Mouse (Mus musculus) liver, postnatal 0 days (tissue): ENCODE data around the gene Gm28539. TPM values are rescaled to one million over a fixed set of nuclear protein-coding genes. Genes with fewer than 3 reads are reported as not detected.

Experiments used
- ATAC-seq: fragments of 200-750 bp; cut with Nextera tagmentation; 2 replicates; pipeline ENCODE4 v1.8.0; 2017; ENCODE audit warnings: mild to moderate bottlenecking, moderate library complexity
- DNase-seq: peaks from one replicate; pipeline ENCODE4 v3.0.0-alpha.2; 2016
- H3K27ac ChIP-seq: fragments of 300-500 bp; sonication (generic); 2 replicates; pipeline ENCODE4 v1.5.1; 2014; ENCODE audit warnings: antibody characterized with exemption, moderate library complexity, mild to moderate bottlenecking, low read depth
- H3K27me3 ChIP-seq: fragments of 300-500 bp; sonication (generic); 2 replicates; pipeline ENCODE4 v1.6.1; 2014; ENCODE audit warnings: low read length, control low read depth, mixed read lengths; ENCODE audit not compliant: insufficient read depth
- H3K36me3 ChIP-seq: fragments of 300-500 bp; sonication (generic); replicated peaks from 2 replicates; pipeline ENCODE4 v1.6.1; 2014; ENCODE audit warnings: mild to moderate bottlenecking, control low read depth, low read length, moderate library complexity, mixed read lengths; ENCODE audit not compliant: insufficient read depth
- H3K4me1 ChIP-seq: fragments of 300-500 bp; sonication (generic); 2 replicates; pipeline ENCODE4 v1.6.1; 2014; ENCODE audit warnings: antibody characterized with exemption, mild to moderate bottlenecking, control low read depth; ENCODE audit not compliant: insufficient read depth
- H3K4me2 ChIP-seq: fragments of 300-500 bp; sonication (generic); 2 replicates; pipeline ENCODE4 v1.6.1; 2014; ENCODE audit warnings: low read depth, mild to moderate bottlenecking, low read length, moderate library complexity, mixed read lengths
- H3K4me3 ChIP-seq: fragments of 300-500 bp; sonication (generic); 2 replicates; pipeline ENCODE4 v1.5.1; 2014; ENCODE audit warnings: low read depth, low read length
- H3K9ac ChIP-seq: fragments of 300-500 bp; sonication (generic); replicated peaks from 2 replicates; pipeline ENCODE4 v1.6.1; 2014; ENCODE audit warnings: mild to moderate bottlenecking, moderate library complexity
- H3K9me3 ChIP-seq: fragments of 300-500 bp; sonication (generic); 2 replicates; pipeline ENCODE4 v1.6.1; 2016; ENCODE audit warnings: mild to moderate bottlenecking, control low read depth, low read length, mixed read lengths
- CTCF ChIP-seq: sonication (generic); IDR thresholded peaks from 2 replicates; pipeline ENCODE4 v1.5.1; 2016; ENCODE audit warnings: antibody characterized with exemption, low read depth
- EP300 ChIP-seq: IDR thresholded peaks from 2 replicates; pipeline ENCODE4 v1.6.1; 2016; ENCODE audit warnings: antibody characterized with exemption, low read depth, mild to moderate bottlenecking
- WGBS: fragments of 180-500 bp; shearing (Covaris S2); extraction: QIAGEN DNeasy Blood & Tissue Kit; methylation state at CpG from one replicate; pipeline ENCODE4 v1.1.7; 2014; ENCODE audit not compliant: insufficient replicate concordance; 5-methylcytosine and 5-hydroxymethylcytosine counted together
- polyA plus RNA-seq: library from polyadenylated mRNA; unstranded; fragments of >200 nt; fragmentation: Nextera tagmentation; extraction: Ambion mirVana; gene quantifications from 2 replicates; pipeline ENCODE4 v1.2.1, GENCODE M21; 2015

Gm28539 gene
- polyA plus RNA-seq, 1 experiment from 2014 or later, result not detected

GRCm38 (mm10) chr16:19003757-19004156, 167.4 kb downstream of the Gm28539 start:
- Histone ChIP-seq H3K9ac (no peak overlapping the region), H3K4me3 (no peak overlapping the region), H3K9me3 (no peaks in the 10 kb centered on the region), H3K4me2 (no peak overlapping the region), H3K27ac (no peak overlapping the region), H3K27me3 (no peaks in the 10 kb centered on the region), H3K4me1 (no peaks in the 10 kb centered on the region), H3K36me3 (no peaks in the 10 kb centered on the region)
- WGBS, result 68% methylated on average over 1 of the region's 1 CpGs
- TF ChIP-seq CTCF, result no peak
- TF ChIP-seq EP300, result no peak
- ATAC-seq (no peak), DNase-seq (no peak)

- H3K9ac ChIP-seq, result no peak overlapping the region
- TF ChIP-seq CTCF (no peak), EP300 (no peak)
- H3K4me3 ChIP-seq, result no peak overlapping the region
- ATAC-seq, result no peak
- WGBS, result 55% methylated on average over 3 of the region's 3 CpGs
- no peak overlapping the region for H3K27ac ChIP-seq
- H3K27me3 ChIP-seq, result no peaks in the 10 kb centered on the region
- no peaks in the 10 kb centered on the region for H3K9me3 ChIP-seq
- no peak overlapping the region for H3K4me2 ChIP-seq
- H3K36me3 ChIP-seq, result no peaks in the 10 kb centered on the region
- DNase-seq, result no peak
- no peaks in the 10 kb centered on the region for H3K4me1 ChIP-seq
Measured at GRCm38 (mm10) chr16:19005298-19005697, 168.9 kb downstream of the Gm28539 start.

Other genes with a start within 250 kb of the Gm28539 start
- gene Tbx1, start 245.9 kb upstream of the Gm28539 start, polyA plus RNA-seq, result 0.40 TPM in 1 of 2 replicates, not detected in the other
- 55.8 and 56.5 TPM in 2 replicates for gene Gp1bb, start 214.2 kb upstream of the Gm28539 start, polyA plus RNA-seq
- gene Gm49601, start 210.2 kb upstream of the Gm28539 start, polyA plus RNA-seq, result 0.32 TPM in 1 of 2 replicates, not detected in the other
- gene Sept5, start 206.6 kb upstream of the Gm28539 start, polyA plus RNA-seq, result 3.0 and 3.2 TPM in 2 replicates
- 11.5 and 13.9 TPM in 2 replicates for gene Cldn5, start 59.7 kb upstream of the Gm28539 start, polyA plus RNA-seq
- gene Ufd1, start 24.8 kb upstream of the Gm28539 start, polyA plus RNA-seq, result 39.2 and 41.0 TPM in 2 replicates
- gene Cdc45, start 24.6 kb upstream of the Gm28539 start, polyA plus RNA-seq, result 15.8 and 18.7 TPM in 2 replicates
- 9.7 and 11.8 TPM in 2 replicates for gene 2510002D24Rik, start within 50 bp of the Gm28539 start, polyA plus RNA-seq
- 41.4 and 42.0 TPM in 2 replicates for gene Mrpl40, start 40.3 kb downstream of the Gm28539 start, polyA plus RNA-seq
- gene Hira, start 40.5 kb downstream of the Gm28539 start, polyA plus RNA-seq, result 2.6 and 3.1 TPM in 2 replicates